Comparison of ENCODE assay signal across 14 mouse cellular contexts in the genomic region with DNA sequence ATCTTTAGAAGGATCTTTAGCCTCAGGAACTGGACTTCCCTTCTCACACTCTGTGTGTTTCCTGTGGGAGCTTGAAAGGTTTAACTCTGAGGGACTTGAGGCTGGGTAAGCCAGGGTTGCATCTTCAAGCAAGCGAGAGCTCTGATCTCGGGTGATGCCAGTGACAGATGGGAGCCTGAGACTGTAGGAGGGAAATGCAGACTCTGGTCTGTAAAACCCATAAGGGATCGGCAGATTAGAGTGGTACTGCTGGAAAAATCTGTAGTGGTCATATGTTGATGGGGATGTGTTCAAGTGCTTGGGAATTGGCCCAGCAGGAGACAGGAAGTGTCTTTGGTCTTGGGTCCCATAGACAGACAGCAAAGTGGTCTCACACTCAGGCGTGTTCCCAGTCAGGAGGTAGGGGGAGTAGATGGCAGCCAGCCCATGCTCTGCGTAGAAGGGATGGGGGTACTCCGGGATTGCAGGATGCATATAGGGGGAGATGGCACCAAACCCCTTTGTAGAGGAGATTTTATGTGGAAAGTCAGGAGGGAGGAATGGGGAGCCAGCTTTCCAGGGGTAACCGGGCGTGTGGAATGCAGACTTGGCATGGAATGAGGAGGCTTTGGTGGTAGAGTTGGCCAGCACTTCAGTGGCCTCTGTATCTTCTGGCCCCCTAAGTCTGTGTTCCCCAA. TPM values are rescaled to one million over a fixed set of nuclear protein-coding genes. Genes with fewer than 3 reads are reported as not detected.
DNase-seq lines count a peak whose midpoint lies in the region; ATAC-seq and TF ChIP-seq lines count a peak whose summit lies in the region.
"Had no signal": no experiment of that assay in that cellular context is flagged by ENCODE, and none has a peak within 500 bp of the region (broad histone marks: within the 10 kb centered on the region; RNA-seq: fewer than 3 reads in every experiment).

No protein-coding gene starts in this region.

- ATAC-seq in hindbrain, embryonic 16.5 days, result peak; percentile 61
- ATAC-seq in hindbrain, embryonic 12.5 days (ENCODE audit: low FRiP score), result no peak
- no peak for ATAC-seq in lung, postnatal 0 days

- H3K4me2 ChIP-seq in hindbrain, embryonic 16.5 days (ENCODE audit: low read length), result no peak overlapping the region
- H3K4me2 ChIP-seq in hindbrain, embryonic 12.5 days (replicated peaks), result no peak overlapping the region
- no peak overlapping the region for H3K4me2 ChIP-seq in lung, postnatal 0 days (replicated peaks; ENCODE audit: low read depth, low read length)
- H3K4me2 ChIP-seq: liver, embryonic 13.5 days had no signal

- H3K9me3 ChIP-seq in hindbrain, embryonic 16.5 days (ENCODE audit: control insufficient read depth, low read length), result no peaks in the 10 kb centered on the region
- H3K9me3 ChIP-seq in hindbrain, embryonic 12.5 days (replicated peaks), result no peaks in the 10 kb centered on the region
- H3K9me3 ChIP-seq in lung, postnatal 0 days (ENCODE audit: low read length), result no peaks in the 10 kb centered on the region
- H3K9me3 ChIP-seq: liver, embryonic 13.5 days had no signal

- no peak for TF ChIP-seq EP300 in lung, postnatal 0 days (IDR thresholded peaks at IDR 0.05)

- 71% methylated on average over 8 of the region's 8 CpGs for WGBS in hindbrain, embryonic 16.5 days
- 96% methylated on average over 8 of the region's 8 CpGs for WGBS in hindbrain, embryonic 12.5 days
- 83% methylated on average over 8 of the region's 8 CpGs for WGBS in lung, postnatal 0 days

- H3K27me3 ChIP-seq in hindbrain, embryonic 16.5 days (replicated peaks; ENCODE audit: control insufficient read depth, insufficient read depth, low read length), result no peaks in the 10 kb centered on the region
- no peaks in the 10 kb centered on the region for H3K27me3 ChIP-seq in hindbrain, embryonic 12.5 days
- no peaks in the 10 kb centered on the region for H3K27me3 ChIP-seq in lung, postnatal 0 days (replicated peaks; ENCODE audit: insufficient read depth, low read length)
- H3K27me3 ChIP-seq: liver, embryonic 13.5 days had no signal

- DNase-seq in cerebellum, adult 8-10 months, result peak; percentile 24
- DNase-seq in cerebellum, postnatal 4 days (ENCODE audit: low spot score in 2 of 2), result no peak
- DNase-seq in brain, adult 2 months (ENCODE audit: low read depth, low spot score), result peak; percentile 74
- peak; percentile 56 to 70 for DNase-seq in layer of hippocampus, adult 18-20 months (ENCODE audit: low spot score in 2 of 2)
- no peak for DNase-seq in lung, postnatal 25 days (ENCODE audit: low spot score)
- no peak for DNase-seq in lung, postnatal 0 days (ENCODE audit: low spot score)
- DNase-seq: adrenal gland, postnatal 25 days; kidney, postnatal 10 days; liver, embryonic 13.5 days; lung, postnatal 36 days; midbrain, embryonic 14.5 days had no signal

- H3K4me3 ChIP-seq in hindbrain, embryonic 16.5 days (ENCODE audit: low read length), result no peak overlapping the region
- no peak overlapping the region for H3K4me3 ChIP-seq in hindbrain, embryonic 12.5 days
- no peak overlapping the region for H3K4me3 ChIP-seq in lung, postnatal 0 days (ENCODE audit: low read depth, low read length)
- H3K4me3 ChIP-seq: liver, embryonic 13.5 days had no signal

- no peak overlapping the region for H3K9ac ChIP-seq in hindbrain, embryonic 16.5 days (ENCODE audit: low read depth, low read length)
- H3K9ac ChIP-seq in hindbrain, embryonic 12.5 days, result no peak overlapping the region
- no peak overlapping the region for H3K9ac ChIP-seq in lung, postnatal 0 days (replicated peaks; ENCODE audit: low read depth)
- H3K9ac ChIP-seq: liver, embryonic 13.5 days had no signal

- no peak for TF ChIP-seq CTCF in lung, postnatal 0 days (IDR thresholded peaks at IDR 0.05)

- no peaks in the 10 kb centered on the region for H3K36me3 ChIP-seq in hindbrain, embryonic 16.5 days (ENCODE audit: control insufficient read depth, insufficient read depth, low read length)
- H3K36me3 ChIP-seq in hindbrain, embryonic 12.5 days, result no peaks in the 10 kb centered on the region; the same call in 1 of the 2 replicates
- no peaks in the 10 kb centered on the region for H3K36me3 ChIP-seq in lung, postnatal 0 days (ENCODE audit: insufficient read depth, low read length)

- H3K4me1 ChIP-seq in hindbrain, embryonic 16.5 days (ENCODE audit: control insufficient read depth, insufficient read depth, low read depth, low read length), result peaks cover 10% of the 10 kb centered on the region
- no peaks in the 10 kb centered on the region for H3K4me1 ChIP-seq in hindbrain, embryonic 12.5 days
- H3K4me1 ChIP-seq in lung, postnatal 0 days (ENCODE audit: insufficient read depth, low read depth, low read length), result no peaks in the 10 kb centered on the region

- no peak overlapping the region for H3K27ac ChIP-seq in hindbrain, embryonic 16.5 days (ENCODE audit: low read depth, low read length)
- no peak overlapping the region for H3K27ac ChIP-seq in hindbrain, embryonic 12.5 days
- no peak overlapping the region for H3K27ac ChIP-seq in lung, postnatal 0 days (ENCODE audit: low read length)
- H3K27ac ChIP-seq: liver, embryonic 13.5 days had no signal

RNA-seq across cellular contexts. Expression of gene Zfp750, which starts 6.1 kb away (rescaled TPM):
- polyA plus RNA-seq in hindbrain, embryonic 16.5 days (2015; fragmentation: Nextera tagmentation; extraction: Ambion mirVana), result 0.38 and 0.54 TPM in 2 replicates
- 0.59 and 1.1 TPM in 2 replicates for polyA plus RNA-seq in hindbrain, embryonic 12.5 days (2016; fragmentation: Nextera tagmentation; extraction: Ambion mirVana)
- total RNA-seq in layer of hippocampus, adult 18-20 months (2021), result under 1 TPM; 0.13 to 0.25 TPM
- 0.63 and 1.0 TPM in 2 replicates for polyA plus RNA-seq in lung, postnatal 0 days (2015; fragmentation: Nextera tagmentation; extraction: Ambion mirVana)
- total RNA-seq: left cerebral cortex, postnatal 10 days had no signal

Comparison
In these comparisons a context has a peak if more than half of its experiments do, and no peak if none do; other contexts are left out.
1. DNase-seq: peak in cerebellum, adult 8-10 months (single experiment), brain, adult 2 months (single experiment) and layer of hippocampus, adult 18-20 months (2 of 2); none in cerebellum, postnatal 4 days (0 of 2), lung, postnatal 25 days (single experiment) and lung, postnatal 0 days (single experiment).